Comparison of ENCODE assay signal across 15 mouse cellular contexts in genomic region chr3:8123141-8123540, GRCm38 (mm10).
"Had no signal": no experiment of that assay in that cellular context is flagged by ENCODE, and none has a peak within 500 bp of the region (broad histone marks: within the 10 kb centered on the region; RNA-seq: fewer than 3 reads in every experiment).

No protein-coding gene starts in this region.

- H3K9ac ChIP-seq: lung, embryonic 14.5 days; midbrain, embryonic 13.5 days; midbrain, embryonic 15.5 days; neural tube, embryonic 12.5 days had no signal

- DNase-seq: lung, adult 18-20 months; lung, embryonic 14.5 days; lung, postnatal 10 days; lung, postnatal 4 days; retina, postnatal 1 day; right cerebral cortex, adult 18-20 months; right cerebral cortex, postnatal 25 days; right cerebral cortex, postnatal 4 days; spleen, adult 18-20 months; thymus, adult 18-20 months; thymus, postnatal 14 days; thymus, postnatal 36 days had no signal

- H3K36me3 ChIP-seq: midbrain, embryonic 13.5 days; midbrain, embryonic 15.5 days; neural tube, embryonic 12.5 days had no signal

- H3K27ac ChIP-seq: midbrain, embryonic 13.5 days; midbrain, embryonic 15.5 days; neural tube, embryonic 12.5 days had no signal

- H3K4me1 ChIP-seq: midbrain, embryonic 13.5 days; midbrain, embryonic 15.5 days; neural tube, embryonic 12.5 days had no signal

- H3K4me3 ChIP-seq: midbrain, embryonic 13.5 days; midbrain, embryonic 15.5 days; neural tube, embryonic 12.5 days had no signal

- H3K9me3 ChIP-seq: midbrain, embryonic 13.5 days; midbrain, embryonic 15.5 days; neural tube, embryonic 12.5 days had no signal

- H3K27me3 ChIP-seq: midbrain, embryonic 13.5 days; midbrain, embryonic 15.5 days; neural tube, embryonic 12.5 days had no signal
